Mouse (Mus musculus) olfactory bulb, adult 2 months (tissue): Measurements from ENCODE around the gene Scnn1a. TPM values are rescaled to one million over a fixed set of nuclear protein-coding genes. Genes with fewer than 3 reads are reported as not detected.

Experiments
- H3K27ac ChIP-seq: fragments of 200-500 bp; 2 replicates; pipeline ENCODE4 v1.5.1; 2012; ENCODE audit warnings: low read depth, low read length; ENCODE audit not compliant: insufficient read depth
- H3K4me1 ChIP-seq: fragments of 200-500 bp; 2 replicates; pipeline ENCODE4 v1.6.1; 2012; ENCODE audit warnings: low read length; ENCODE audit not compliant: control insufficient read depth, insufficient read depth
- H3K4me3 ChIP-seq: fragments of 200-500 bp; 2 replicates; pipeline ENCODE4 v1.5.1; 2012; ENCODE audit warnings: mild to moderate bottlenecking, low read depth, low read length, moderate library complexity; ENCODE audit not compliant: insufficient read depth
- CTCF ChIP-seq: fragments of 200-500 bp; IDR thresholded peaks from 2 replicates; pipeline ENCODE4 v1.5.1; 2012; ENCODE audit warnings: low read depth, mild to moderate bottlenecking, low read length, moderate library complexity; ENCODE audit not compliant: insufficient read depth
- POLR2A ChIP-seq: fragments of 200-500 bp; IDR thresholded peaks from 2 replicates; pipeline ENCODE4 v1.6.1; 2012; ENCODE audit warnings: mild to moderate bottlenecking, low read depth, low read length, moderate library complexity; ENCODE audit not compliant: insufficient read depth
- WGBS: fragments of 180-500 bp; shearing (Covaris S2); methylation state at CpG from one replicate; pipeline ENCODE4 v1.1.7; 2018; 5-methylcytosine and 5-hydroxymethylcytosine counted together
- polyA plus RNA-seq: library from polyadenylated mRNA; stranded (reverse); fragments of >200 nt; gene quantifications from 2 replicates; pipeline ENCODE4 v1.2.4, GENCODE M21; 2012; ENCODE audit warnings: low replicate concordance; ENCODE audit not compliant: missing spikeins, insufficient read depth, insufficient read length

Gene Scnn1a
- polyA plus RNA-seq, 1 experiment, result not detected

DNA sequence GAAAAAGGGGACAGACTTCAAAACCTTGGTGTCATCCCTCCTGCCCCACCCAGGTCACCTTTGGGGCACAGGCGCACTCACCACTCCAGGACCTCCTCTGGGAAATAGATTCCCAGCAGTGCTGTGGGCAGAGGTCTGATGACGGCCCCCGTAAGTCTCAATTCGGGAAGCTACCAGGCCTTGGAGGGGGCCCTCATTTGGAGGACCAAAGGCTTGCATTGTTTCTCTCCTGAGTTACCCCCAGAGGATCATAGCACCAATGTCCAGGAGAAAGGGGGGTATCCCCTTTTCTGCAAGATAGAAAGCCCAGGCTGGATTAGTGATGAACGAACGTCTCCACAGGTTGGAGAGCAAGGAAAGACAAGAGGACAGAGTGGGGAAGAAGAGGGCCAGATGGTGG, 58.2 kb downstream of the Scnn1a start:
- Histone ChIP-seq H3K4me3 (no peak overlapping the region), H3K4me1 (peaks cover 19% of the 10 kb centered on the region), H3K27ac (no peak overlapping the region)
- WGBS, result 53% methylated on average over 6 of the region's 6 CpGs
- no peak for TF ChIP-seq CTCF
- TF ChIP-seq POLR2A, result no peak

GRCm38 (mm10) chr6:125379781-125380180, 59.3 kb downstream of the Scnn1a start:
- Histone ChIP-seq H3K27ac (no peak overlapping the region), H3K4me3 (no peak overlapping the region), H3K4me1 (peaks cover 19% of the 10 kb centered on the region)
- 16% methylated on average over 9 of the region's 9 CpGs for WGBS
- TF ChIP-seq CTCF (no peak), POLR2A (no peak)

GRCm38 (mm10) chr6:125380372-125381360, 60.2 kb downstream of the Scnn1a start, which contains the start of gene Plekhg6:
Gene Plekhg6, minus strand, starts transcription at chr6:125380793.
- 13% methylated on average over 40 of the region's 40 CpGs for WGBS
- Histone ChIP-seq H3K27ac (no peak within 1 kb of the TSS), H3K4me3 (no peak within 1 kb of the TSS), H3K4me1 (peaks cover 19% of the 10 kb centered on the region)
- no peak for TF ChIP-seq POLR2A
- no peak for TF ChIP-seq CTCF

- TF ChIP-seq POLR2A (no peak), CTCF (no peak)
- Histone ChIP-seq H3K4me3 (no peak overlapping the region), H3K4me1 (peaks cover 19% of the 10 kb centered on the region), H3K27ac (no peak overlapping the region)
- WGBS, result 70% methylated on average over 2 of the region's 2 CpGs
Observed at GRCm38 (mm10) chr6:125382024-125382423, 61.6 kb downstream of the Scnn1a start.

GRCm38 (mm10) chr6:125385066-125385974, 64.9 kb downstream of the Scnn1a start:
- WGBS, result 76% methylated on average over 11 of the region's 11 CpGs
- Histone ChIP-seq H3K4me3 (no peak overlapping the region), H3K4me1 (peaks cover 8% of the 10 kb centered on the region), H3K27ac (no peak overlapping the region)
- TF ChIP-seq POLR2A (no peak), CTCF (no peak)

- TF ChIP-seq CTCF (no peak), POLR2A (no peak)
- Histone ChIP-seq H3K4me3 (no peak overlapping the region), H3K4me1 (no peaks in the 10 kb centered on the region), H3K27ac (no peak overlapping the region)
- WGBS, result 87% methylated on average over 6 of the region's 6 CpGs
Observed at GRCm38 (mm10) chr6:125386080-125386479, 65.6 kb downstream of the Scnn1a start.

DNA sequence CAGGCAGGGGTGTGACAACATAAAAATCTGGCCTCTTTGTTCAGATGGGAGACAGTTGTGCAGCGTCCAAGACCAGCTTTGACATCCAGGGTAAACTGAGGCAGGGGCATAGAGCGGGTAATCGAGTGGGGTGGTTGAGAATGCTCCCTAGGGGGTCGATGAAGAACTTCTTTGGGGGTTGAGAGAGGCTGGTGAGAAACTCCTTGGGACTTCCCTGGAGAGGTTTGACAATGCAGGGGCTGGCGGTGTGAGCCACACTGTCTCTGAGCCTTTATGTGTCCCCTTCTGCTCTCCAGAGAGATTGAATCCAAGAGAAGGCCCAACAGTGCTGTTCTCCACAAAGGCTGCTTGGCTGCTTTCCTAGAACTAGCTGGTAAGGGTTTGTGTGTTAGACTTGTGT, 69.4 kb downstream of the Scnn1a start:
- Histone ChIP-seq H3K27ac (no peak overlapping the region), H3K4me1 (no peaks in the 10 kb centered on the region), H3K4me3 (no peak overlapping the region)
- WGBS, result 80% methylated on average over 5 of the region's 5 CpGs
- TF ChIP-seq CTCF (no peak), POLR2A (no peak)

Other genes starting within 250 kb of the Scnn1a start
- gene Chd4, start 224.7 kb upstream of the Scnn1a start, polyA plus RNA-seq, result 91.6 and 138 TPM in 2 replicates
- not detected in 2 replicates for gene Nop2, start 188.8 kb upstream of the Scnn1a start, polyA plus RNA-seq
- not detected in 2 replicates for gene Iffo1, start 175.4 kb upstream of the Scnn1a start, polyA plus RNA-seq
- gene Gapdh, start 154.2 kb upstream of the Scnn1a start, polyA plus RNA-seq, result 844 TPM in 1 of 2 replicates, not detected in the other
- not detected in 2 replicates for gene Ncapd2, start 129.0 kb upstream of the Scnn1a start, polyA plus RNA-seq
- gene Mrpl51, start 128.9 kb upstream of the Scnn1a start, polyA plus RNA-seq, result not detected in 2 replicates
- 312 and 918 TPM in 2 replicates for gene Vamp1, start 105.1 kb upstream of the Scnn1a start, polyA plus RNA-seq
- not detected in 2 replicates for gene Tapbpl, start 88.8 kb upstream of the Scnn1a start, polyA plus RNA-seq
- gene Cd27, start 83.6 kb upstream of the Scnn1a start, polyA plus RNA-seq, result not detected in 2 replicates
- not detected in 2 replicates for gene Tuba3a, start 34.6 kb upstream of the Scnn1a start, polyA plus RNA-seq
- not detected in 2 replicates for gene Ltbr, start 6.8 kb upstream of the Scnn1a start, polyA plus RNA-seq
- not detected in 2 replicates for gene Tnfrsf1a, start 28.7 kb downstream of the Scnn1a start, polyA plus RNA-seq
- not detected in 2 replicates for gene Plekhg6, start 60.1 kb downstream of the Scnn1a start, polyA plus RNA-seq
- not detected in 2 replicates for gene Cd9, start 174.1 kb downstream of the Scnn1a start, polyA plus RNA-seq
- gene Vwf, start 226.1 kb downstream of the Scnn1a start, polyA plus RNA-seq, result not detected in 2 replicates